Mouse (Mus musculus) hindbrain, embryonic 12.5 days (tissue): ENCODE measurements at regions not wholly inside any gene's neighbourhood (a gene's known extent, or its start where the extent isn't known, plus 50 kb on each side); places are given as distances from the start of the nearest gene placed in this dataset.
A peak's percentile ranks its signal among the peaks of the same experiment; 100 is the strongest.

Experiments used
- ATAC-seq: fragments of 200-750 bp; cut with Nextera tagmentation; 2 replicates; pipeline ENCODE4 v1.8.0; 2017; ENCODE audit warnings: moderate TSS enrichment; ENCODE audit not compliant: low FRiP score
- H3K27ac ChIP-seq: fragments of 300-500 bp; sonication (generic); 2 replicates; pipeline ENCODE4 v1.5.1; 2016; ENCODE audit warnings: mild to moderate bottlenecking
- H3K27me3 ChIP-seq: fragments of 300-500 bp; sonication (generic); 2 replicates; pipeline ENCODE4 v1.6.1; 2016; ENCODE audit warnings: mild to moderate bottlenecking
- H3K36me3 ChIP-seq: fragments of 300-500 bp; sonication (generic); 2 replicates; pipeline ENCODE4 v1.6.1; 2016; ENCODE audit warnings: mild to moderate bottlenecking
- H3K4me1 ChIP-seq: fragments of 300-500 bp; sonication (generic); 2 replicates; pipeline ENCODE4 v1.6.1; 2016
- H3K4me2 ChIP-seq: fragments of 300-500 bp; sonication (generic); replicated peaks from 2 replicates; pipeline ENCODE4 v1.6.1; 2016; ENCODE audit warnings: mild to moderate bottlenecking
- H3K4me3 ChIP-seq: fragments of 300-500 bp; sonication (generic); 2 replicates; pipeline ENCODE4 v1.5.1; 2016; ENCODE audit warnings: mild to moderate bottlenecking
- H3K9ac ChIP-seq: fragments of 300-500 bp; sonication (generic); 2 replicates; pipeline ENCODE4 v1.6.1; 2016; ENCODE audit warnings: mild to moderate bottlenecking, moderate library complexity
- H3K9me3 ChIP-seq: fragments of 300-500 bp; sonication (generic); replicated peaks from 2 replicates; pipeline ENCODE4 v1.6.1; 2016; ENCODE audit warnings: mild to moderate bottlenecking
- WGBS: fragments of 180-500 bp; shearing (Covaris S2); methylation state at CpG from one replicate; pipeline ENCODE4 v1.1.7; 2016; 5-methylcytosine and 5-hydroxymethylcytosine counted together

DNA sequence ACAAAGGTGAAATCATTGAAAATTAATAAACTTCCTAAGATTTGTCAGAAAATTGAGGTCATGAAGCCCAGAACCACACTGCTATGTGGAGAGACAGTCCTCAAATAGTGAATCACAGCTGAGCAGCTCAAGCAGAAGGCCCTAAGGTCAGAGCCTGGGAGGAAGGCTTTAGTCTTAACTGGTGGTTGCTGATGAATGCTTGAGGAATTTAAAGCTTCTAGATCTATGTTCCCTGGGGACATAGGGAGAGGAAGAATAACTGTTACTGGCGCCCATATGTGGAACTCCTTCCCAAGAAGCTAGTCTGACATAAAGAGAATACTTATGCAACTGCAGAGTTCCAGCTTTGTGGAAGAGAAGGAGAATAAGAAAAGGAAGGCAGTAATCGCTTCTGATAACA is 919.5 kb downstream of the D3Ertd751e start:
- no peaks in the 10 kb centered on the region for H3K36me3 ChIP-seq
- H3K4me3 ChIP-seq = no peak overlapping the region
- H3K9me3 ChIP-seq = no peaks in the 10 kb centered on the region
- H3K9ac ChIP-seq = no peak overlapping the region
- no peak for ATAC-seq
- no peak overlapping the region for H3K4me2 ChIP-seq
- H3K27ac ChIP-seq = no peak overlapping the region
- H3K27me3 ChIP-seq = no peaks in the 10 kb centered on the region
- 77% methylated on average over 2 of the region's 2 CpGs for WGBS
- H3K4me1 ChIP-seq = no peaks in the 10 kb centered on the region

DNA sequence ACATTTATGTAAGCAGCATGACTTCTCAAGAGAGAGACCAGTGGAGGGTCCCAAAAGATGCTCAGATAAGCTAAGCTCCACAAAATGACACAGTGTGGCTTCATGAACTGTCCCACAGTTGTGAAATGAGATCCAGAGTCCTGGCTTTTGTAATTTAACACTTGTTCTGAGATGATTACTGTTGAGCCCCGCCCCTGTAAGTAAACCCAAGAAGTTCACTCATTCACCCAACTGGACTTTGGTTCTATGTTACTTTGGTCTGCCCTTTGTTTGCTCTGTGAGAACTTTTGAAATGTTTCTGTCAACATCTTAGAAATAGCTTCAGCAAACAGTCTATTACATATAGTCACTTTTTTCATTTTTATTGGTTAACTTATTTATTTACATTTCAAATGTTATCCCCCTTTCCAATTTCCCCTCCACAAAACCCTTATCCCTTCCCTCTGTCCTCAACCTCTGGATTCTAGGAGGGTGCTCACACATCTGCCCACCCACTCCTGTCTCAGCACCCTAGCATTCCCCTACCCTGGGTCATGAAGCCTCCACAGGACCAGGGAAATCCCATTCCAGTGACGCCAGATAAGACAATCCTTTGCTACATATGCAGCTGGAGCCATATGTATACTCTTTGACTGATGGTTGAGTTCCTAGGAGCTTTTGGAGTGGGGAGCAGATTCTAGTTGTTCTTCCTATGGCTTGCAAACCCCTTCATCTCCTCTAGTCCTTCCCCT is 934.4 kb downstream of the D3Ertd751e start:
- Histone ChIP-seq H3K4me2 (no peak overlapping the region), H3K4me1 (no peaks in the 10 kb centered on the region), H3K27ac (no peak overlapping the region), H3K4me3 (no peak overlapping the region), H3K36me3 (no peaks in the 10 kb centered on the region), H3K9ac (no peak overlapping the region), H3K9me3 (no peaks in the 10 kb centered on the region), H3K27me3 (no peaks in the 10 kb centered on the region)
- 90% methylated on average over 2 of the region's 2 CpGs for WGBS
- no peak for ATAC-seq

DNA sequence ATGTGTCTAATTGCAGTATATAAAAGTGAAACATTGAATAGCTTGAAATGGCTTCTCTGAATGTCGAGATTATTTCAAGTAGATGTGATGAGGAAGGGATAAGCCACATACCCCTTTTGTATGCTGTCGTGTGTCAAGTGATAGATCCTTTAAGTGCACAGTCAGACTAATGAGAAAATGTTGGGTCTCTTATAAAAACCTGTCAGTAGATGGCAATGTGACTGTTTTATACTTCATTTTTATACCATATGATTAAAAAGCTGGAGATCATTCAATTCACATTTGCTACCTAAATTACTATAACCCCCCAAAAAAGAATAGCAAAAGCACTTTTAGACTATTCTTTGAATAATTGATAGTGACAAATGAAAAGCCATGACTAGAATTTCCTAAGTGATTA is 952.3 kb downstream of the D3Ertd751e start:
- H3K9ac ChIP-seq = no peak overlapping the region
- no peak overlapping the region for H3K27ac ChIP-seq
- no peak overlapping the region for H3K4me2 ChIP-seq
- WGBS = 76% methylated on average over 2 of the region's 2 CpGs
- no peaks in the 10 kb centered on the region for H3K9me3 ChIP-seq
- H3K4me1 ChIP-seq = no peaks in the 10 kb centered on the region
- no peak overlapping the region for H3K4me3 ChIP-seq
- H3K27me3 ChIP-seq = no peaks in the 10 kb centered on the region
- no peaks in the 10 kb centered on the region for H3K36me3 ChIP-seq
- ATAC-seq = no peak

DNA sequence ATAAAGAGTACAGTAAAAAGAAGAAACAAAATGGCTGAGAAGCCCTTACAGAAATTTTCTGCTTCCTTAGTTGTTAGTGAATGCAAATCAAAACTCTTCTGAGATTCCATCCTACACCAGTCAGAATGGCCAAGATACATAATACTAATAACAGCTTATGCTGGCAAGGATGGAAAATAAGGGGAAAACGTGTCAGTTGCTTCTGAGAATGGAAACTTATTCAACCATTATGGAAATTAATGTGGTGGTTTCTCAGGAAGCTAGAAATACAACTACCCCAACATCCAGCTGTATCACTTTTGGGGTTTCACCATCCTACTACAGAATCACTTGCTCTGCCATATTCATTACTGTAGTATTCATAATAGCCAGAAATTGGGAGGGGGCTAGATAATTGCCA is 996.5 kb downstream of the D3Ertd751e start:
- no peak overlapping the region for H3K9ac ChIP-seq
- no peak for ATAC-seq
- H3K9me3 ChIP-seq = no peaks in the 10 kb centered on the region
- no peaks in the 10 kb centered on the region for H3K36me3 ChIP-seq
- no peak overlapping the region for H3K27ac ChIP-seq
- H3K4me3 ChIP-seq = no peak overlapping the region
- no peaks in the 10 kb centered on the region for H3K4me1 ChIP-seq
- H3K27me3 ChIP-seq = no peaks in the 10 kb centered on the region
- H3K4me2 ChIP-seq = no peak overlapping the region
- WGBS = 48% methylated on average over 1 of the region's 1 CpGs

DNA sequence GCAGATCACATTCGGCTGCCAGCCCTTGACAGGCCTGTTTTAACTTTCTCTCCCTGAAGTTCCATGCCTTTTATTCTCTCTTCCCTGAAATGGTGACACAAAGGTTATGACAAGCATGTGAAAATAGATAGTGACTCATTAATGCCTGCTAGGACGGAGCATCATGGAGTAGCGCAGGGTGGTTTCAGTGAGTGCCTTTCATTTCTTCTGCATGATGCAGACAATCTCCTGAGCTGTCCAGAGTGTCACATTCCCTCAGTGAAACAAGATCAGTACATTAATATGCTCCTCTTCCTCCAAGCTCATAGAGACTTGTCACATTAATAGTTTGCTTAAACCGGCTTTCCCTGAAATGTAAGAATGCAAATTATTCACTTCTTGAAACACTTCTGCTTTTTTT is 1010.7 kb downstream of the D3Ertd751e start:
- 80% methylated on average over 4 of the region's 4 CpGs for WGBS
- no peak overlapping the region for H3K9ac ChIP-seq
- no peak overlapping the region for H3K4me3 ChIP-seq
- no peak for ATAC-seq
- no peaks in the 10 kb centered on the region for H3K4me1 ChIP-seq
- H3K9me3 ChIP-seq = no peaks in the 10 kb centered on the region
- H3K27me3 ChIP-seq = no peaks in the 10 kb centered on the region
- no peaks in the 10 kb centered on the region for H3K36me3 ChIP-seq
- no peak overlapping the region for H3K4me2 ChIP-seq
- no peak overlapping the region for H3K27ac ChIP-seq

DNA sequence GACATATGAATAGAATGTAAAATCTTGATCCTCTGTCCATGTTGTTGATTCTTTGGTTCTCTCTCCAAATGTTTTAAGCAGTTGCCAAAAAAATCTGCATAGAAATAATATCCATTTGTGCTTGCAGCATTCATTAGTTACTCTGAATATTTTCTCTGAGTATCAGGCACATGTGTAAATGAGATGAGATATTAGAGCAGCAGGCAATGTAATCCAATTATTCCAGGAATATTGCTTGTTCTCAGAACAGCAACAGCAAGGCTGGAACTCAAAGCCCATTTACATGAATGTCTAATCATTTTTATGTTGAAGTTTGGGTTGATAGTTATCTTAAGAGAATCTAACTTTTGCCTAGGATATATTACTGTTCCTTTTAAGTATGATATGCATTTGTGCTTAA is 1014.9 kb downstream of the D3Ertd751e start:
- H3K27me3 ChIP-seq = no peaks in the 10 kb centered on the region
- H3K4me1 ChIP-seq = no peaks in the 10 kb centered on the region
- no peak overlapping the region for H3K27ac ChIP-seq
- no peak overlapping the region for H3K4me3 ChIP-seq
- no peak for ATAC-seq
- no peaks in the 10 kb centered on the region for H3K36me3 ChIP-seq
- H3K4me2 ChIP-seq = no peak overlapping the region
- H3K9ac ChIP-seq = no peak overlapping the region
- no peaks in the 10 kb centered on the region for H3K9me3 ChIP-seq

DNA sequence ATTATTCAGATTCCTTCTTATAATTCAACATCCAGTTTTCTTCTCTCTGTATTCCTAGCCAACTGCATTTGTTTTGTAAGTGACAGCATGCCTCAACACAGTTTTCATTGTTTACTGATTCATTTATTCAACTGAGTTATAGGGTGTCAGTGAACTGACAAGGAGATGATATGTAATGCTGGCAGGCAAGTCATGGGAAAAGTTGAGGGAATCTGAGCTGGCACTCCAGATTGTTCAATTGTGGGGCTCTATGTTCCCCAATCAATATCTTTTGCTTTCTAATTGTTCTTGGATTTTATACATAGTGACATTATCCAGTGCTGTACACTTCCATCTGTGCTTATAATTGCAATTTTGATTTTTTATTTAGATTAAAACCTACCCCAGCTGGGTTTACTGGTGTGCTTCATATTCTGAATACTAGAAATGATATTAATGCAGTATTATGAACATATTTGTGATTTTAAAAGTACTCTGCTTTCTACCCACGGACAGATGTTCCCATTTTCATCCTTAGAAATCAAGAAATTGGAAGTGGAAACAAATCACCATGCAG is 1015.5 kb downstream of the D3Ertd751e start:
- no peaks in the 10 kb centered on the region for H3K4me1 ChIP-seq
- ATAC-seq = no peak
- H3K27me3 ChIP-seq = no peaks in the 10 kb centered on the region
- no peak overlapping the region for H3K4me2 ChIP-seq
- no peak overlapping the region for H3K27ac ChIP-seq
- H3K9me3 ChIP-seq = no peaks in the 10 kb centered on the region
- 47% methylated on average over 1 of the region's 1 CpGs for WGBS
- H3K36me3 ChIP-seq = no peaks in the 10 kb centered on the region
- no peak overlapping the region for H3K4me3 ChIP-seq
- no peak overlapping the region for H3K9ac ChIP-seq

DNA sequence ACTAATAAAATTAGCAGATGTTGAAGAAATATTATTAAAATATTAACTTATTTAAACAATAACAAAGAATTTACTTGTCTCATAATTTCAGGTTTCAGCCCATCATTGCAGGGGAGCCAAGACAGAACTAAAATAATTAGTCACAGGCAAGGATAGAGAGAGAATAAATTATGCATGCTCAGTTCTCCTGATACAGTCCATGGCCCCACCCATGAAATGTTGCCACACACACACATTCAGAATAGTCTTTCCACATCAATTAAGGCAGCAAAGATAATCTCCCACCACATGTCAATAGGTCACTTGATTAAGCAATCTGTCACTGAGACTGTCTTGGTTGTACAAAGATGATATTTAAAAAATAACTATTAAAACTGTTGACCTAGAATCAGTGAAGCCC is 1019.8 kb downstream of the D3Ertd751e start:
- Histone ChIP-seq H3K4me3 (no peak overlapping the region), H3K27ac (no peak overlapping the region), H3K9me3 (no peaks in the 10 kb centered on the region), H3K9ac (no peak overlapping the region), H3K36me3 (no peaks in the 10 kb centered on the region), H3K4me1 (no peaks in the 10 kb centered on the region), H3K27me3 (no peaks in the 10 kb centered on the region), H3K4me2 (no peak overlapping the region)
- no peak for ATAC-seq

DNA sequence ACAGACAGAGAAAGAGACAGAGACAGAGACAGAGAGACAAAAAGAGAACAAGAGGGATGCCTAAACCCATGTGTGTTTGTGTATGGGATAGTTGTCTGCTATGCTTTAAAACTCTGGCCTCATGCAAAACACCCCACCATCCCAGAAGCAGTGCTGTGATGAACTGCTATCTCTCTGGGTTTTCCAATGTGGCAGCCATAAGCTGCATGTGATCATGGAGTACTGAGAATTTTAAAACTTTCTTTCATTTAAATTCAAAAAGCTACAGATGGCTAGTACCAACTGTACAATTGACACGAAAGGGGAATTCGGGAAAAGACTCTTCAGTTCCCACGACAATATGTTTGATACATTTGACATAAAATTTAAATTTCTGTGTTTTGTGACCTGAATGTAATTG is 1041.1 kb downstream of the D3Ertd751e start:
- ATAC-seq = no peak
- H3K27me3 ChIP-seq = no peaks in the 10 kb centered on the region
- no peak overlapping the region for H3K4me2 ChIP-seq
- no peak overlapping the region for H3K9ac ChIP-seq
- H3K27ac ChIP-seq = no peak overlapping the region
- WGBS = 93% methylated on average over 3 of the region's 3 CpGs
- H3K4me3 ChIP-seq = no peak overlapping the region
- no peaks in the 10 kb centered on the region for H3K36me3 ChIP-seq
- no peaks in the 10 kb centered on the region for H3K9me3 ChIP-seq
- no peaks in the 10 kb centered on the region for H3K4me1 ChIP-seq

DNA sequence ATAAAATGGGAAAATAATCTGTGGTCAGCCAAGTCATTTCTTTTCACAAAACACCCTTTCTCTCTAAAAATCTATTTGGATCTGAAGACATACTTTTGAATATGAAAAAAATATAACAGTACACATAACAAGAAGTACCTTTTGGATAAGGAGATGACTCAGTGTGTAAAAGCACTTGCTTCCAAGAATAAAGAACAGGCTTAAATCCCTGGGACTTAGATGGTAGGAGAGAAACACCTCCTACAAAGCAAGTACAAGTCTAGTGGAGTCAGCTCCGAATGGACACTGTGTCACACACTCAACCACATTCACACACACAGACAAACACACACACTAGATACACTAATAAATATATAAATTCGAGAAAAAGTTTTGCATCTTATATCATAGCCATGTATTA is 1041.8 kb downstream of the D3Ertd751e start:
- ATAC-seq = no peak
- Histone ChIP-seq H3K4me3 (no peak overlapping the region), H3K9ac (no peak overlapping the region), H3K36me3 (no peaks in the 10 kb centered on the region), H3K4me2 (no peak overlapping the region), H3K27me3 (no peaks in the 10 kb centered on the region), H3K27ac (no peak overlapping the region), H3K4me1 (no peaks in the 10 kb centered on the region), H3K9me3 (no peaks in the 10 kb centered on the region)
- WGBS = 89% methylated on average over 2 of the region's 2 CpGs

DNA sequence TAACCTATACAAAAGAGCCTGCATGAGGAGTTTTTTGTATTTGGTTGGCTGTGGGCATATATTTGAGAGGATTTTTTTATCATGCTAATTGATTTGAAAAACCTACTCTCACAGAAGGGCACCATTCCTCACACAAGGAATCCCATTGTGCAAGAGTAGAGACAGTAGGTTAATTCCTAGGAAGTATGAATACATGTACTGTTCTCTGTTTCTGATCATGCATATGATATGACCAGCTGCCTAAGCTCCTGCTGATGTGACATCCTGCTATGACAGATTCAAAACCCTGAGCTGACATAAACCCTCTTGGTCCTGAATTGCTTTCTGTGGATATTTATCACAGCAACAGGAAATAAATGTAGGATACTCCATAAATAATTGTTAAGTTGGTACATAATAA is 1048.0 kb downstream of the D3Ertd751e start:
- H3K9me3 ChIP-seq = no peaks in the 10 kb centered on the region
- H3K36me3 ChIP-seq = no peaks in the 10 kb centered on the region
- ATAC-seq = 0 out of 2 replicates have a peak, but pooled peaks have one; percentile 48
- no peaks in the 10 kb centered on the region for H3K27me3 ChIP-seq
- H3K27ac ChIP-seq = no peak overlapping the region
- no peak overlapping the region for H3K9ac ChIP-seq
- no peaks in the 10 kb centered on the region for H3K4me1 ChIP-seq
- H3K4me2 ChIP-seq = no peak overlapping the region
- H3K4me3 ChIP-seq = no peak overlapping the region

DNA sequence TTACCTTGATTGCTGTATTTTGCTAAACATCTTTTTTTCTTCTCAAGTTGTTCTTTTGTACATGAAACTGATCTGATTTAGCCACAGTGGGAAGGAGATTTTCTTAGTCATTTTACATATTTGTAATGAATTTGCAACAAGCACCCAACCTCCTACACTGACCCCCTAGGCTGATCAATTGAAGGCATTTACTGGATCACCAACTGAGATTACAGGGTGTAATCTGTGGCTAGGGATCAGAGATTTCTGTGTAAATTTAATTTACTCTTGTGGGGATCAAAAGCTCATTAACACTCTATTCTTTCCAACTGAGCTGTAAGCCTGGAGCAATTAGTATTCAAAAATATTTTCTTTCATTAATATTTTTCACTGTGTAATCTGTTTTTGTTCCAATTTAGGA is 1049.5 kb downstream of the D3Ertd751e start:
- Histone ChIP-seq H3K27me3 (no peaks in the 10 kb centered on the region), H3K4me2 (no peak overlapping the region), H3K4me1 (no peaks in the 10 kb centered on the region), H3K36me3 (no peaks in the 10 kb centered on the region), H3K9me3 (no peaks in the 10 kb centered on the region), H3K9ac (no peak overlapping the region), H3K4me3 (no peak overlapping the region), H3K27ac (no peak overlapping the region)
- no peak for ATAC-seq

DNA sequence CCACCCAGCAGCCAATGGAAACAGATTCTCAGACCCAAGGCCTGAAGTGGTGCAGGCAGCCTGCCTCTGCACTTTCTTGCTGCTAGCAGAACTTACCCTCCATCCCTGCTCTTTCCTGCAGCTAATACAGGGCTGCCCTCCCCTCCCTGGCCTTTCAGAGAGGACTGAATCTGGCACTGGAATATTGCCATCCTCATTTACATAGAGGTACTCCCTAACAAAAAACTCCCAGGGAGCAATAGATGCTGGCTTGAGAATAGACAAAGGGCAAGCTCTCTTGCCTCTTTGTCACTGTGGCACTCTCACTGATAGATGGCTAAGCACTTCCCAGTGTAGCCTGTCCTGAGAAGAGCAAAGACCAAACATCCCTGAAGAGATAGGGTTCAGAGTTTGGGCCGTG is 1088.0 kb downstream of the D3Ertd751e start:
- Histone ChIP-seq H3K27ac (no peak overlapping the region), H3K27me3 (no peaks in the 10 kb centered on the region), H3K4me2 (no peak overlapping the region), H3K4me1 (no peaks in the 10 kb centered on the region), H3K4me3 (no peak overlapping the region), H3K9me3 (no peaks in the 10 kb centered on the region), H3K9ac (no peak overlapping the region), H3K36me3 (no peaks in the 10 kb centered on the region)
- WGBS = 26% methylated on average over 1 of the region's 1 CpGs
- ATAC-seq = no peak; the same call in 1 of the 2 replicates
